ENCODE assay signal across 12 mouse cellular contexts in genomic region chr9:110329655-110330054, GRCm38 (mm10). TPM values are rescaled to one million over a fixed set of nuclear protein-coding genes. Genes with fewer than 3 reads are reported as not detected.
DNase-seq lines count a peak whose midpoint lies in the region; ATAC-seq and TF ChIP-seq lines count a peak whose summit lies in the region.
"Had no signal": no experiment of that assay in that cellular context is flagged by ENCODE, and none has a peak within 500 bp of the region (broad histone marks: within the 10 kb centered on the region; RNA-seq: fewer than 3 reads in every experiment).

No protein-coding gene starts in this region.

- H3K4me2 ChIP-seq in kidney, embryonic 14.5 days (replicated peaks; ENCODE audit: low read depth, low read length) = no peak overlapping the region
- H3K4me2 ChIP-seq: hindbrain, embryonic 14.5 days; midbrain, embryonic 13.5 days had no signal

- no peak overlapping the region for H3K27ac ChIP-seq in kidney, embryonic 14.5 days (ENCODE audit: low read depth, low read length)
- peak overlapping the region; percentile 46 for H3K27ac ChIP-seq in MEL (ENCODE audit: control insufficient read depth, low read depth, low read length)
- H3K27ac ChIP-seq: hindbrain, embryonic 14.5 days; midbrain, embryonic 13.5 days had no signal

- H3K79me2 ChIP-seq in MEL (ENCODE audit: control insufficient read depth, insufficient read depth, low read length, poor library complexity) = peaks cover 12% of the 10 kb centered on the region

- 82% methylated on average over 21 of the region's 21 CpGs for WGBS in kidney, embryonic 14.5 days

- H3K4me1 ChIP-seq in kidney, embryonic 14.5 days (ENCODE audit: control insufficient read depth, insufficient read depth, low read length) = no peaks in the 10 kb centered on the region
- peaks cover 12 to 24% of the 10 kb centered on the region in 2 experiments for H3K4me1 ChIP-seq in MEL (ENCODE audit: control insufficient read depth in 1 of 2, insufficient read depth in 2 of 2, low read length in 2 of 2)

- no peak overlapping the region for H3K9ac ChIP-seq in kidney, embryonic 14.5 days (ENCODE audit: low read depth, low read length)
- H3K9ac ChIP-seq in MEL (ENCODE audit: control insufficient read depth, low read depth, low read length, poor library complexity, severe bottlenecking) = peak overlapping the region; percentile 50
- H3K9ac ChIP-seq: hindbrain, embryonic 14.5 days; midbrain, embryonic 13.5 days had no signal

- TF ChIP-seq RAD21 in MEL (IDR thresholded peaks at IDR 0.05; ENCODE audit: low read depth, low read length) = no peak

- TF ChIP-seq EP300 in MEL (IDR thresholded peaks at IDR 0.05; ENCODE audit: low read depth in 1 of 2, low read length in 2 of 2) = no peak

- no peaks in the 10 kb centered on the region for H3K27me3 ChIP-seq in kidney, embryonic 14.5 days (ENCODE audit: control insufficient read depth, insufficient read depth, low read length)
- H3K27me3 ChIP-seq in MEL (ENCODE audit: control insufficient read depth in 1 of 2, insufficient read depth in 2 of 2, low read length in 2 of 2) = no peaks in the 10 kb centered on the region
- no peaks in the 10 kb centered on the region for H3K27me3 ChIP-seq in splenic B cell, adult 2 months (ENCODE audit: control insufficient read depth, insufficient read depth, low read length, poor library complexity, severe bottlenecking)
- H3K27me3 ChIP-seq: midbrain, embryonic 13.5 days had no signal

- H3K4me3 ChIP-seq in kidney, embryonic 14.5 days (ENCODE audit: low read length) = no peak overlapping the region
- H3K4me3 ChIP-seq in MEL (ENCODE audit: control insufficient read depth in 1 of 2, insufficient read depth in 1 of 2, low read depth in 2 of 2, low read length in 2 of 2) = peak overlapping the region; percentile 59 to 96
- H3K4me3 ChIP-seq: midbrain, embryonic 13.5 days had no signal

- no peaks in the 10 kb centered on the region for H3K9me3 ChIP-seq in kidney, embryonic 14.5 days (ENCODE audit: control insufficient read depth, low read length)
- no peaks in the 10 kb centered on the region for H3K9me3 ChIP-seq in MEL (replicated peaks; ENCODE audit: insufficient read depth, low read length)
- H3K9me3 ChIP-seq: G1E; midbrain, embryonic 13.5 days had no signal

- peak; percentile 31 for DNase-seq in kidney, adult 11 months
- DNase-seq in MEL (ENCODE audit: low read depth, low spot score) = peak; percentile 71
- peak; percentile 38 to 47 for DNase-seq in cerebellum, postnatal 36 days
- peak; percentile 57 for DNase-seq in splenic B cell, adult 2 months (ENCODE audit: low read depth, low spot score)
- DNase-seq in urinary bladder, postnatal 14 days (ENCODE audit: low spot score) = no peak
- no peak for DNase-seq in frontal cortex, adult 2 months (ENCODE audit: extremely low spot score in 1 of 2, low spot score in 1 of 2)
- DNase-seq in ovary, postnatal 36 days (ENCODE audit: low spot score) = no peak

- no peak for TF ChIP-seq POLR2A in MEL (IDR thresholded peaks at IDR 0.05; ENCODE audit: control insufficient read depth in 1 of 2, insufficient read depth in 1 of 2, low read depth in 1 of 2, low read length in 2 of 2, poor library complexity in 1 of 2)

- no peak for TF ChIP-seq CTCF in MEL (IDR thresholded peaks at IDR 0.05 in 2 of 3, conservative IDR thresholded peaks at IDR 0.05 in 1 of 3; ENCODE audit: control insufficient read depth in 1 of 3, insufficient read depth in 1 of 3, low read depth in 2 of 3, low read length in 3 of 3, poor library complexity in 1 of 3, severe bottlenecking in 1 of 3)

- H3K36me3 ChIP-seq in kidney, embryonic 14.5 days (ENCODE audit: control insufficient read depth, insufficient read depth, low read length) = no peaks in the 10 kb centered on the region
- H3K36me3 ChIP-seq in MEL (ENCODE audit: control insufficient read depth in 1 of 2, insufficient read depth in 2 of 2, low read length in 2 of 2) = peaks cover 0 to 16% of the 10 kb centered on the region in 2 experiments; a peak in 2 of 4 replicates
- H3K36me3 ChIP-seq in splenic B cell, adult 2 months (ENCODE audit: control insufficient read depth, insufficient read depth, low read length, poor library complexity, severe bottlenecking) = no peaks in the 10 kb centered on the region
- H3K36me3 ChIP-seq: G1E; midbrain, embryonic 13.5 days had no signal

- ATAC-seq in kidney, embryonic 14.5 days (ENCODE audit: low FRiP score, low TSS enrichment) = no peak
- ATAC-seq: forebrain, embryonic 14.5 days; midbrain, embryonic 13.5 days had no signal

TF ChIP-seq in MEL, 35 proteins besides CTCF, POLR2A, EP300 and RAD21:
- no peak for TF ChIP-seq RCOR1 (IDR thresholded peaks at IDR 0.05; ENCODE audit: low read depth, low read length)

RNA-seq across cellular contexts. Expression of gene Scap, which starts 3.4 kb away (rescaled TPM):
- polyA plus RNA-seq in kidney, embryonic 14.5 days (2014; fragmentation: Nextera tagmentation; extraction: Ambion mirVana) = 33.0 and 37.5 TPM in 2 replicates
- total RNA-seq in MEL (2012; rRNA removed) = 59.0 and 59.4 TPM in 2 replicates
- 10 to 100 TPM in 1 of 2 experiments, not detected in 1; 88.8 TPM for polyA plus RNA-seq in MEL (2012; ENCODE audit: insufficient read depth in 1 of 2, insufficient read length in 2 of 2, low read depth in 1 of 2, low replicate concordance in 2 of 2, missing spikeins in 1 of 2)
- polyA plus RNA-seq in frontal cortex, adult 2 months (2012; rRNA removed) = 42.4 and 45.8 TPM in 2 replicates

RNA-seq across cellular contexts. Expression of gene Elp6, which starts 24.7 kb away (rescaled TPM):
- 32.3 and 33.8 TPM in 2 replicates for polyA plus RNA-seq in kidney, embryonic 14.5 days (2014; fragmentation: Nextera tagmentation; extraction: Ambion mirVana)
- 32.6 and 34.6 TPM in 2 replicates for total RNA-seq in MEL (2012; rRNA removed)
- 10 to 100 TPM in 1 of 2 experiments, not detected in 1; 29.6 TPM for polyA plus RNA-seq in MEL (2012; ENCODE audit: insufficient read depth in 1 of 2, insufficient read length in 2 of 2, low read depth in 1 of 2, low replicate concordance in 2 of 2, missing spikeins in 1 of 2)
- polyA plus RNA-seq in frontal cortex, adult 2 months (2012; rRNA removed) = 20.8 and 21.8 TPM in 2 replicates

Comparison
In these comparisons a context has a peak if more than half of its experiments do, and no peak if none do; other contexts are left out.
1. DNase-seq: peak in kidney, adult 11 months (single experiment), MEL (single experiment), cerebellum, postnatal 36 days (2 of 2) and splenic B cell, adult 2 months (single experiment); none in urinary bladder, postnatal 14 days (single experiment), frontal cortex, adult 2 months (0 of 2) and ovary, postnatal 36 days (single experiment).